Mouse (Mus musculus): ENCODE data around the gene Senp3. TPM values are rescaled to one million over a fixed set of nuclear protein-coding genes. Genes with fewer than 3 reads are reported as not detected.

The Senp3 gene
- polyA plus RNA-seq, 1 experiment from 2014 or later, result 37.3 TPM

DNA sequence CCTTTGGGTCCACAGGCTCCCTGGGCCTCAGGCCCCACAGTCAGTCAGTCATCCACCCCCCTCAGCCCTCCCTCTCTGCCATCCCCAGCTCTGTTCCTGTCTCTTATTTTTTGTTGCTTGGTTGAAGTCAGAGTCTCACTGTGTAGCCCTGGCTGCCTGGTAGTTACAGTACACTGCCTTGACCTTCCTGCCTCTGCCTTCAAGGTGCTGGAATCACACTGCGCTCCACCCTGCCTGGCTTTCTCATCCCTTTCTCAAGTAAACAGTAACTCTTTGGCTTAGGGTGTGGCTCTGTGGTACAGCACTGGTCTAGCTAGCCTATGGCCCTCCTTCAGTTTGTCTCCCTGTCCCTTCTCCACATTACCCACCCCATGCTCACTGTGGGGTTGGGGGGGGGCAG, 8.0 kb upstream of the Senp3 start:
- Histone ChIP-seq H3K27ac (no peak overlapping the region), H3K4me3 (replicated peaks) (no peak overlapping the region), H3K9me3 (replicated peaks) (no peaks in the 10 kb centered on the region), H3K4me1 (replicated peaks) (peaks cover 41% of the 10 kb centered on the region), H3K27me3 (peaks cover 4% of the 10 kb centered on the region; the same call in 1 of the 2 replicates), H3K36me3 (no peaks in the 10 kb centered on the region), H3K4me2 (no peak overlapping the region), H3K9ac (no peak overlapping the region)
- ATAC-seq (ENCODE audit: low read depth) (no peak), DNase-seq (no peak)
- 97% methylated on average over 1 of the region's 1 CpGs for WGBS (ENCODE audit: insufficient replicate concordance)

DNA sequence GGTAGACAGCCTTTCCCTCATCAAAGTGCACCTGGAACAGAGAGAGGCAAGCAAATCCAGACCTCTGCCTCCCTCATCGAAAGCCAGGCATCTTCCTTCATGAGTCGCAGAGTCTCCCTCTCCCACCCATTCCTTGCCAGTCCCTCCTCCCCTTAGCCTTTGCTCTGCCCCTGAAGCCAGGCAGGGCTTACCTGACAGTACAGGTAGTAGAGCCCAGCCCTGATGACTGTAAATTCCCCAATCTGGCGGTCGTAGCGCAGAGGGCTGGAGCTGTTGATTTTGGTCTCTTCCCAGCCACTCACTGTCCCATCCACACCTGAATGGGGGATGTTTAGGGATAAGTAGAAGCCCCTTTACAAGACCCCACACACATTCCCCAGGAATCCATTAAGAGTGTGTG, 5.2 kb upstream of the Senp3 start:
- no peaks in the 10 kb centered on the region for H3K36me3 ChIP-seq
- 66% methylated on average over 5 of the region's 5 CpGs for WGBS (ENCODE audit: insufficient replicate concordance)
- H3K9me3 ChIP-seq (replicated peaks), result no peaks in the 10 kb centered on the region
- H3K9ac ChIP-seq, result no peak overlapping the region
- peaks cover 36% of the 10 kb centered on the region for H3K4me1 ChIP-seq (replicated peaks)
- peak overlapping the region; percentile 21; the same call in 1 of the 2 replicates for H3K27ac ChIP-seq
- DNase-seq (no peak), ATAC-seq (ENCODE audit: low read depth) (no peak)
- no peak overlapping the region for H3K4me2 ChIP-seq
- no peaks in the 10 kb centered on the region for H3K27me3 ChIP-seq
- no peak overlapping the region for H3K4me3 ChIP-seq (replicated peaks)

DNA sequence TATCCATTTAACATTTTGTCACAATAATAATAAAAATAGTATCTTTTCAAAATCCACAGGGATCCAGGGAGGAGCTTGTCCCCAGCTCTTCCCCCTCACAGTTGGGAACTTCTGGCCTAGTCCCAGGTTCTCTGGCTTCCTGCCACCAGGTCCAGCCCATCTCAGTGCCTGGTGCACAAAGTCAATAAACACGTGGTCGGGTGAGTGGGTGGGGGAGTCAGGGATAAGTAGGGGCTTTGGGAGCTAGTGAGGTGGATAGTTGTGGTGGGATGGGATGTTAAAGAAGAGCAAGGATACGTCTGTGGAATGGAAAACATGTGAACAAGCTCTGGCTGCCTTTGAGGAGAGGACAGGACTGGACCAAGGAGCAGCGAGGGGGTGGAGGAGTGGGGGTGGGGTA, 4.5 kb upstream of the Senp3 start:
- ATAC-seq (ENCODE audit: low read depth) (no peak), DNase-seq (no peak)
- no peaks in the 10 kb centered on the region for H3K36me3 ChIP-seq
- H3K4me3 ChIP-seq (replicated peaks), result no peak overlapping the region
- 36% methylated on average over 4 of the region's 4 CpGs for WGBS (ENCODE audit: insufficient replicate concordance)
- H3K4me1 ChIP-seq (replicated peaks), result peaks cover 35% of the 10 kb centered on the region
- no peaks in the 10 kb centered on the region for H3K27me3 ChIP-seq
- peak overlapping the region; percentile 21; the same call in 1 of the 2 replicates for H3K27ac ChIP-seq
- no peak overlapping the region for H3K4me2 ChIP-seq
- no peaks in the 10 kb centered on the region for H3K9me3 ChIP-seq (replicated peaks)
- H3K9ac ChIP-seq, result no peak overlapping the region

DNA sequence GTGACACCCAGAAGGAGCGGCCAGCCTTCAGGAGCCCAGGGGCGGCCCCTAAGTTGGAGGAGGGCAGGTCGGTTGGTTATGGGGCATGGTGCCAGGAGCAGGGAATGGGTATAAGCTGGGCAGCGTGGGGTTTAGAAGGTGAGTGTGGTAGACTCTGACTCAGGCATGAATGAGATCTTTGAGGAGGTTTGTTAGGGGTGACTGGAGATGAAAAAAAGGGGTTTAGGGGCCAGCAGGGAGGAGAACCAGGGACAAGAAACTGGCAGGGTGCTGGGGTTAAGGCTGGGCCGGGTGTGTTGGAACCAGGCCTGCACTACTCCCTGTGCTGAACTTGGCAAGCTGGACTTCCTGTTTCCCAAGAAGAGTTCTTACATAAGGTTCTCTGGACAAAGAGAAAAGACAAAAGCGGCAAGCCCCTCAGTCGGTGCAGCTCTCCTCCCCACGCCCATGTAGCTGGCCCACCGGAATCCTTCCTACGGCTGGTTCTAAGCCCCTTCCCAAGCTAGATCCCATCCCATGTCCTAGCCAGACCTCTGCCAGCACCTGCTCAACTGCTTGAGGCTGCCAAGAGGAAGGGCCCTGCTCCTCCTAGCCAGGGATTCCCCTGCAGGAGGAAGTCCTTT, 3.8 kb upstream of the Senp3 start, which contains the start of gene Tnfsf13:
Gene Tnfsf13, minus strand, starts transcription at position 259 of the 623 bp plus-strand sequence.
- H3K36me3 ChIP-seq, result no peaks in the 10 kb centered on the region
- H3K4me2 ChIP-seq, result no peak within 1 kb of the TSS
- no peaks in the 10 kb centered on the region for H3K27me3 ChIP-seq
- no peaks in the 10 kb centered on the region for H3K9me3 ChIP-seq (replicated peaks)
- 0 out of 2 replicates have a peak within 1 kb of the TSS, but pooled peaks have one; percentile 8 for H3K9ac ChIP-seq
- peak within 1 kb of the TSS; percentile 21 for H3K27ac ChIP-seq
- H3K4me3 ChIP-seq (replicated peaks), result no peak within 1 kb of the TSS
- WGBS (ENCODE audit: insufficient replicate concordance), result 64% methylated on average over 10 of the region's 10 CpGs
- H3K4me1 ChIP-seq (replicated peaks), result peaks cover 41% of the 10 kb centered on the region
- ATAC-seq (ENCODE audit: low read depth), result no peak
- DNase-seq, result no peak

DNA sequence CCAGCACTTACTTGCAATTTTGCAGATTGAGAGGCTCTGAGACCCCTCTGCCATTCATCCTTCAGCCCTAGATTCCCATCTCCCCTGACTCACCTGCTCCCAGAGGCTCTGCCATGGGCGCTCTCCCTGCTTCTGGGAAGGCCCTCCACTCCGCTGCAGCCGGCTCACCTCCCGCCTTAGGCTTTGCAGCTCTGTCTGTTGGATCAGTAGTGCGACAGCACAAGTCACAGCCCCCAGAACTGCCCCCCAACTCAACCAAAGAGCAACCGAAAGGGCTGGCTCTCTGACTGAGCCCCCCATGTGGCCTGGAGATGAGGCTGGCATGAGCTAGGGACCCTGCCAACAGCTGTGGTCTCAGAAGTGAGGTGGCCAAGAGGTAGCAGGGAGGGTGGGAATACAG, 3.1 kb upstream of the Senp3 start:
- Histone ChIP-seq H3K4me3 (replicated peaks) (no peak overlapping the region), H3K4me2 (no peak overlapping the region), H3K9ac (no peak overlapping the region), H3K36me3 (peaks cover 6% of the 10 kb centered on the region), H3K4me1 (replicated peaks) (peaks cover 48% of the 10 kb centered on the region), H3K9me3 (replicated peaks) (no peaks in the 10 kb centered on the region), H3K27me3 (no peaks in the 10 kb centered on the region), H3K27ac (no peak overlapping the region)
- no peak for ATAC-seq (ENCODE audit: low read depth)
- 81% methylated on average over 6 of the region's 6 CpGs for WGBS (ENCODE audit: insufficient replicate concordance)
- DNase-seq, result no peak

GRCm38 (mm10) chr11:69684128-69684745, 2.4 kb upstream of the Senp3 start:
- no peak overlapping the region for H3K27ac ChIP-seq
- DNase-seq, result no peak
- H3K9ac ChIP-seq, result no peak overlapping the region
- H3K9me3 ChIP-seq (replicated peaks), result no peaks in the 10 kb centered on the region
- no peaks in the 10 kb centered on the region for H3K27me3 ChIP-seq
- WGBS (ENCODE audit: insufficient replicate concordance), result 71% methylated on average over 12 of the region's 12 CpGs
- H3K4me1 ChIP-seq (replicated peaks), result peaks cover 50% of the 10 kb centered on the region
- H3K36me3 ChIP-seq, result peaks cover 12% of the 10 kb centered on the region
- ATAC-seq (ENCODE audit: low read depth), result no peak
- no peak overlapping the region for H3K4me2 ChIP-seq
- no peak overlapping the region for H3K4me3 ChIP-seq (replicated peaks)

DNA sequence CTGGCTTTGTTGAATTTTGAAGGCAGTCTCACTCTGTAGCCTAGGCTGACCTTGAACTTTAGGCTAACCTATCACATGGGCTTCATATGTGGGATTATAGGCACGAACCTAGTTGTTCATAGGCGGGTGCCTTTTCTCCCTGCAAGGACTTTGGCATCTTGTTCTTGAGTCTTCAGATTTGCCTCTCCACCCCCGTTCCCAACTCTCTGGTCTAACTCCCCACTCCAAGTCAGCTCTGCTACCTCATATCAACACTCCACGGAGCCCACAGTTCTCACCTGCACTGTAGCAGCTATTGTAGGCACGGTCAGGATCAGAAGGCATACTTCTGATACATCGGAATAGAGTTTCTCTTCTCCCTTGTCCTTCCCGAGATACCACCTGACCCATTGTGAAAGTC, 1.7 kb upstream of the Senp3 start:
- WGBS (ENCODE audit: insufficient replicate concordance), result 64% methylated on average over 7 of the region's 7 CpGs
- no peaks in the 10 kb centered on the region for H3K27me3 ChIP-seq
- H3K36me3 ChIP-seq, result peaks cover 16% of the 10 kb centered on the region
- no peaks in the 10 kb centered on the region for H3K9me3 ChIP-seq (replicated peaks)
- ATAC-seq (ENCODE audit: low read depth) (no peak), DNase-seq (no peak)
- no peak overlapping the region for H3K27ac ChIP-seq
- no peak overlapping the region for H3K4me2 ChIP-seq
- H3K4me1 ChIP-seq (replicated peaks), result peaks cover 56% of the 10 kb centered on the region
- no peak overlapping the region for H3K9ac ChIP-seq
- no peak overlapping the region for H3K4me3 ChIP-seq (replicated peaks)

GRCm38 (mm10) chr11:69682840-69683533, 1.1 kb upstream of the Senp3 start:
- peaks cover 57% of the 10 kb centered on the region for H3K4me1 ChIP-seq (replicated peaks)
- H3K9ac ChIP-seq, result peak overlapping the region; percentile 39; the same call in 1 of the 2 replicates
- H3K4me2 ChIP-seq, result peak overlapping the region; percentile 81
- H3K36me3 ChIP-seq, result peaks cover 22% of the 10 kb centered on the region
- WGBS (ENCODE audit: insufficient replicate concordance), result 29% methylated on average over 12 of the region's 12 CpGs
- DNase-seq (peak; percentile 76), ATAC-seq (ENCODE audit: low read depth) (no peak)
- H3K27ac ChIP-seq, result peak overlapping the region; percentile 92
- no peaks in the 10 kb centered on the region for H3K9me3 ChIP-seq (replicated peaks)
- peak overlapping the region; percentile 90; the same call in 1 of the 2 replicates for H3K4me3 ChIP-seq (replicated peaks)
- H3K27me3 ChIP-seq, result no peaks in the 10 kb centered on the region

- Histone ChIP-seq H3K36me3 (peaks cover 28% of the 10 kb centered on the region), H3K9me3 (replicated peaks) (no peaks in the 10 kb centered on the region), H3K27ac (peak overlapping the region; percentile 92), H3K4me1 (replicated peaks) (peaks cover 57% of the 10 kb centered on the region), H3K4me3 (replicated peaks) (peak overlapping the region; percentile 90), H3K27me3 (no peaks in the 10 kb centered on the region), H3K9ac (peak overlapping the region; percentile 89), H3K4me2 (peak overlapping the region; percentile 81)
- 24% methylated on average over 24 of the region's 24 CpGs for WGBS (ENCODE audit: insufficient replicate concordance)
- DNase-seq (no peak), ATAC-seq (ENCODE audit: low read depth) (peak; percentile 19; the same call in 1 of the 2 replicates)
Observed at GRCm38 (mm10) chr11:69682209-69682839, 440 bp upstream of the Senp3 start.

- DNase-seq (no peak), ATAC-seq (ENCODE audit: low read depth) (no peak)
- H3K4me2 ChIP-seq, result peak overlapping the region; percentile 81
- peak overlapping the region; percentile 89 for H3K9ac ChIP-seq
- no peaks in the 10 kb centered on the region for H3K9me3 ChIP-seq (replicated peaks)
- no peaks in the 10 kb centered on the region for H3K27me3 ChIP-seq
- peak overlapping the region; percentile 92; the same call in 1 of the 2 replicates for H3K27ac ChIP-seq
- peak overlapping the region; percentile 90 for H3K4me3 ChIP-seq (replicated peaks)
- peaks cover 49% of the 10 kb centered on the region for H3K4me1 ChIP-seq (replicated peaks)
- H3K36me3 ChIP-seq, result peaks cover 49% of the 10 kb centered on the region
- 84% methylated on average over 30 of the region's 30 CpGs for WGBS (ENCODE audit: insufficient replicate concordance)
Observed at GRCm38 (mm10) chr11:69680136-69680855, 1.6 kb downstream of the Senp3 start.

Data from liver, embryonic 13.5 days (tissue).